Mouse (Mus musculus): ENCODE data around the gene Xirp1.

The Xirp1 gene

DNA sequence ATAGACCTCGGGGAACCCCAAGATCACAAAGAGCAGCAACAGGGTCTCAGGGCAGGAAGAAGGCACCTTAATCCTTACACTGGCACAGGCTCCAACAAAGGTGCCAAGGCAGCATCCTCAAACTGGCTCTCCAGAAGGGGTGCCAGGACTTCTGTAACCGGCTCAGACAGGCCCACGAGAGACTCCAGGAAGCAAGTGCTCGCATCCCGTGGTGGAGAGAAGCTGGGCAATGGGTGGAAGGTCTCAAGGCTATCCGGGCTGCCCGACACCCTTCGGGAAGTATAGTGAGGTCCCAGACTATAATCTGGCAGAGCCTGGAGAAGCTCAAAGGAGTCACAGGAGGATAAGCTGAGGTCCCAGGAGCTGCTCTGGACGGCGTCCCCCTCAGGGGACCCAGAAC, 51.2 kb downstream of the Xirp1 start:
- no peak for DNase-seq (ENCODE audit: low spot score in 2 of 2)

DNA sequence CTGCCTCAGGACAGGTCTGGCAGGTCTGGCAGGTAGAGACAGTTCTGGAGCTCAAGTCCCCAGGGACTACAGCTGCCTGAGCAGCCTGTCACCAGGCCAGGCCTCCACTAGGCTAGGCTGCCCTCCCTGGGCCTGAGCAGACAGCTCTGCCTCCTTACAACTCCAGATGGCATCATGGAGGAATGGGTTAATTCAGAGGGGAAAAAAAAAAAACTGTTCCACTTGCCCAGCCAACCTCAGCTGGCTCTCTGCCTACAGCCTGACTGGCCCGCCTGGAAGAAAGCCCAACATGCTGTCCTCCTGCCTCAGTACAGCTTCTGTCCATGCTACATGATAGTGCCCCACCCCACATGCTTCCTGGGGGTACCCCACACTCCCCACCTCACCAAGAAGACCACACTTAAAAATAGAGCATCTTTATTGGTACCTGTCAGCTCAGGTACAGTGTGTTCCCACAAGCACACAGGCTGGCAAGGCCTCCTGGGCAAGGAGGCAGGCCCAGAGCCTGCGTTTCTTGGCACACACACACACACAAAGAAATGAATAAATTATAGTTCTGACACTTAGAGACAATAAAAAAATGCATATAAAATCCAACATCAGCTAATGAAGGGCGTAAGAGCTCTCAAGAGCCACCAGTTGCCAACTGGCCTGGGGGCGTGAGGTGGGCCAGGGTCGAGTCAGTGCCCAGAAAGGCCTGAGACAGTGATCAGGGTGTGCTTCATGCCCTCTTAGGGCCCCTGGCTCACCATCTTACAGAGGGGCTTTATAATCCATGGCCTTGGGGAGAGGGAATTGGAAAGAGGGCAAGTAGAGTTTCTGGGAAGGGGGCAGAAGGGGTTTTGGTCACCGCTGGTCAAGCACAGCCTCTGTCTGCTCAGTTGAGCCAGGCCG, 52.4 kb downstream of the Xirp1 start:
- peak in 1 of 2 experiments; percentile 53 for DNase-seq (ENCODE audit: low spot score in 2 of 2)

DNA sequence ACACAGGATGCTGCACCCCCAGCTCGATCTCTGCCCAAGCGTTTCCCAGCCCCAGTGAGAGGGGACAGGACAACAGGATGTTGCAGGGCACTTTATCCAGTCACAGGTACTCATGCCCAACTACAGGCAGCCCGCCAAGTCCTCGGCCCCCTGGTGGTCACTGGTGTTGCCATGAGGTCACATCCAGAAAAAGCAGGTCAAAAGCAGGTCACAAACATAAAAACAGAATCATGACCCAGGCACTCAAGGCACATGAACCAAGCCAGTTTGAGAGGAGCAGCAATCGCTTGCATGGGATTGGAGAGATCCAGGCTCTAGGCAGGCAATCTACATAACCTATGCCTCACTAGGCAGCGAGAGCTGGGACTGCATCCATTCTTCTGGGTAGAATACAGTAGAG, 53.2 kb downstream of the Xirp1 start:
- DNase-seq (ENCODE audit: low spot score in 2 of 2), result no peak

DNA sequence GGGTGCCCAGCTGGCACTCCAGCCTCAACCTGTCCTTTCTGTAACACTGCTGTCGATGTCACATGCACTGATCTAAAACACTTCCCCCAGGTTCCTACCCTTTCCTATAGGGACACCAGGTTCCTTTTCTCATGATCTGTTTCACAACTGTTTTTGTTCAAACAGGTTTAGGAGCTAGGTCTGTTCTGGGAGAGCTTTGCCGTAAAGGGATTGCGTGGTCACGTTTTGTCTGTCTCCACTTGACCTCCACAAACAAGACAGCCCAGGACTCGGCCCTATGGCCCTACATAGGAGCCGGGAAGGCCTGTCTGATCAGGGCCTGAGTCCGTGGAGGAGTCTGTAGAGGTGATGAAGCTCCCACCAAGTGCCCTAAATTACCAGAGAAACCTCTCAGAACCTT, 53.6 kb downstream of the Xirp1 start:
- no peak for DNase-seq (ENCODE audit: low spot score in 2 of 2)

DNA sequence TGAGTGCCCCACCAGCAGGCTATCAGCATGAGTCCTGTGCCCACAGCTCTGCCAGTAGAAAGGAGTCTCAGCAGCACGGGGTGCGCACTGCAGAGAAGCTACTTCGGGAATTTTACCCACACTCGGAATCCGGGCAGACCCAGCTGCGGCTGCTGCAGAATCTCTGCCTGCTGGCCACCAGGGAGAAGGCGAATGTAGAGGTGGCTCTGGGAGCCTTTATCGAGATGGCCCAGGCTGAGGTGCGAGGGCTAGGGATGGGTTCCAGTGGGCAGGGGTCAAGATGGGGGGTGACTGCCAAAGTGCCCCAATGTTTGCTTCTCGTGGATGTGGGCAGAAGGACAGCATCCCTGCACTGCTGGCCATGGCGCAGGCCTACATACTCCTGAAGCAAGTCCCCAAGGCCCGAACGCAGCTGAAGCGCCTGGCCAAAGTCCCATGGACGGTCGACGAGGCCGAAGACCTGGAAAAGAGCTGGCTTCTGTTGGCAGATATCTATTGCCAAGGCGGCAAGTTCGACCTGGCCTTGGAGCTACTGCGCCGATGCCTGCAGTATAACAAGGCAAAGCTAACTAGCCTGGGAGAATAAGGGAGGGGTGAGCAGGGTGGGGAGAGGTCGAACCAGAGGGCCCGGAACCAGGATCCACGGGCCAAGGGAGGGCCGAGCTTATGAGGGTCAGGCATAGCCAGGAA, 57.0 kb downstream of the Xirp1 start:
- no peak for DNase-seq (ENCODE audit: low spot score in 2 of 2)

DNA sequence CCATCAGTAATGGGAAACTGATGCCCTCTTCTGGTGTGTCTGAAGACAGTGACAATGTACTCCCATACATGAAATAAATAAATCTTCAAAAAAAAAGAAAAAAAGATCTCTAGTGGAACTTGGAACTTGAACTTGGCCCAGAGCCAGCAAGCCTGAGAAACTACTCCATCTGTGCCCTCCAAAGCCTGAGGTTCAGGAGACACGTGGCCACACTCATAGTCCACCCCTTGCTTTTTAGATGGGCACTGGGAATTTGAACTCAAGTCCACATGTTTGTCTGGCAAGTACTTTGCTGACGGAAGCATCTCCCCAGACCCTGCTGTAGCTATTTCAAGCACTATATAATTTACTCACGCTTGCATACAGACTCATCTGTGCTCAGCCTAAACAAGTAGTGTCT, 58.2 kb downstream of the Xirp1 start:
- DNase-seq (ENCODE audit: low spot score in 2 of 2), result no peak

DNA sequence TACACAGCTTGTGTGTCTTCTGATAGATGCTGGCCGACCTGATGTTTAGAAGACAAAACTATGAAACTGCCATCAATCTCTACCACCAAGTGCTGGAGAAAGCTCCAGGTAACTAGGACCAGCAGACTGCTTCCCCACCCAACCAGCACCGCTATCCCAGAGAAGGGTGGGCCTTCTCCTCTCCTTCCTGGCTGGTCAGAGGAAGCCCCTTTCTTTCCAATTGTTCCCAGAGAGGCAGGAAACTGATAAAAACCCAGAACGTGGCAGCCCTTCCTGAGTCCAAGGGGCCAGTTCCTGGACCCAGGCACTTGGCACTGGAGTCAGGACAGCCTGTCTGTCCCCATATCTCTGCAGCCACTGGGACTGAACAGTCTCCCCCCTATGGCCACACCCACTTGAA, 59.2 kb downstream of the Xirp1 start:
- DNase-seq (ENCODE audit: low spot score in 2 of 2), result no peak
